Mouse (Mus musculus) megakaryocyte, embryonic 14.5 days (primary cell): Measurements from ENCODE around the gene Vangl2. TPM values are rescaled to one million over a fixed set of nuclear protein-coding genes. Genes with fewer than 3 reads are reported as not detected.
"Not testable (repeated sequence)": the region's sequence is repeated elsewhere in the genome, so short reads cannot be mapped to it uniquely, and the experiment has no call there.

Source experiments
- H3K27me3 ChIP-seq: replicated peaks from 2 replicates; pipeline ENCODE3; 2012; ENCODE audit warnings: inconsistent platforms
- H3K36me3 ChIP-seq: replicated peaks from 2 replicates; pipeline ENCODE3; 2012; ENCODE audit warnings: low read length, inconsistent platforms, mixed read lengths
- H3K4me1 ChIP-seq: 2 replicates; pipeline ENCODE4 v1.6.1; 2012; ENCODE audit warnings: inconsistent platforms
- H3K4me3 ChIP-seq: replicated peaks from 2 replicates; pipeline ENCODE3; 2012; ENCODE audit warnings: moderate library complexity, mild to moderate bottlenecking, inconsistent platforms
- H3K9me3 ChIP-seq: 2 replicates; pipeline ENCODE4 v1.6.1; 2012; ENCODE audit warnings: inconsistent platforms
- FLI1 ChIP-seq: IDR thresholded peaks from 2 replicates; pipeline ENCODE4 v1.6.1; 2012; ENCODE audit warnings: low read length, inconsistent platforms, mixed read lengths
- GATA1 ChIP-seq: IDR thresholded peaks from 3 replicates; pipeline ENCODE4 v1.6.1; 2012; ENCODE audit warnings: mixed read lengths, low read length, inconsistent platforms, borderline replicate concordance
- polyA plus RNA-seq: library from polyadenylated mRNA; stranded (reverse); fragments of >175 nt; gene quantifications from 2 replicates; pipeline ENCODE4 v1.2.3, GENCODE M21; 2012; ENCODE audit warnings: low replicate concordance; ENCODE audit not compliant: insufficient read depth

Gene Vangl2
- polyA plus RNA-seq, 1 experiment = 3.2 TPM

DNA sequence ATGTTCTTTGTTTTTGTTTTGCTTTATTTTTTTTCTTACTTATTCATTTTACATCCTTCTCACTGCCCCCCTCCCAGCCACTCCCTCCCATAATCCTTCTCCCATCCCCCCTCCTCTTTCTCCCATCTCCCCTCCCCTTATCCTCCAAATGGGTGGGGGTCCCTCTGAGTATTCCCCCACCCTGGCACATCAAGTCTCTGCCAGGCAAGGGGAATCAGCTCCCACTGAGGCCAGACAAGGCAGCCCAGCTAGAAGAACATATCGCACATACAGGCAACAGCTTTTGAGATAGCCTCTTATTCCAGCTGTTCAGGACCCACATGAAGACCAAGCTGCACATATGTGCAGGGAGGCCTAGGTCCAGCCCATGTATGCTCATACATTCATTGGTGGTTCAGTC, 44.1 kb downstream of the Vangl2 start:
- Histone ChIP-seq H3K36me3 (no peaks in the 10 kb centered on the region), H3K4me3 (no peak overlapping the region), H3K4me1 (peaks cover 8% of the 10 kb centered on the region), H3K9me3 (peaks cover 10% of the 10 kb centered on the region), H3K27me3 (no peaks in the 10 kb centered on the region)
- TF ChIP-seq GATA1 = no peak
- TF ChIP-seq FLI1 = no peak

DNA sequence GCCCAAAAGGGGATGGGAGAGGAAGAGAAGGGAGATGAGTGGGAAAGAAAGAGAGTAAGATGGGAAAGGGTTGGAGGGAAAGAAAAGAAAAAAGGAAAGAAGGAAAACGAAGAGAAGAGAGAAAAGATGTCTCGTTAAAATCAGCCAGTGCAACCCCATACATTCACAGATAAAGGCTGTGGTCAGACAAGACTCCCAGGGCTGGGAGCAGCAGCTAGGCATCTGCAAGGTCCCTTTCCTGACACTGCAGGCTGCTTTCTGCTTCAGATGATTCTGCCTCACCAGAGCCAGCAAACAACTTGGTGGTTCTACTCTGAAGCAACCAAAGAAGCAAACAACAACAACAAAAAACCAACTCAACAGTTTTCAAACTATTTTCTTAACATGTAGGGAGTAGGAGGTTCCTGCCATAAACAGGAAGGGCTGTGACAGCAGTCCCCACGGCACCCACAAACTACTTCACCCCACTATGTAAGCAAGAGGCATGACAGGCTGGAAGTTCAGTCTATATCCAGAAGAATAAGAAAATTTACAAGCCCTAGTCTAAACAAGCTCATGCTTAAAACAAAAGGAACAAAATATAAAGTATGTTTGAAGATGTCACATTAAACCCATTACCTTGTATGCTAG, 44.8 kb downstream of the Vangl2 start:
- Histone ChIP-seq H3K4me3 (no peak overlapping the region), H3K36me3 (no peaks in the 10 kb centered on the region), H3K4me1 (peaks cover 8% of the 10 kb centered on the region), H3K9me3 (peaks cover 10% of the 10 kb centered on the region), H3K27me3 (no peaks in the 10 kb centered on the region)
- TF ChIP-seq FLI1 (no peak), GATA1 (no peak)

GRCm38 (mm10) chr1:171982740-171983139, 45.5 kb downstream of the Vangl2 start:
- H3K9me3 ChIP-seq = peaks cover 5% of the 10 kb centered on the region; the same call in 1 of the 2 replicates
- H3K27me3 ChIP-seq = no peaks in the 10 kb centered on the region
- peaks cover 8% of the 10 kb centered on the region for H3K4me1 ChIP-seq
- TF ChIP-seq FLI1 = no peak
- no peak for TF ChIP-seq GATA1
- H3K4me3 ChIP-seq = no peak overlapping the region
- no peaks in the 10 kb centered on the region for H3K36me3 ChIP-seq

GRCm38 (mm10) chr1:171982170-171982569, 46.1 kb downstream of the Vangl2 start:
- Histone ChIP-seq H3K4me3 (no peak overlapping the region), H3K27me3 (no peaks in the 10 kb centered on the region), H3K36me3 (no peaks in the 10 kb centered on the region), H3K9me3 (peaks cover 5% of the 10 kb centered on the region; the same call in 1 of the 2 replicates), H3K4me1 (peaks cover 8% of the 10 kb centered on the region)
- TF ChIP-seq FLI1 = no peak
- no peak for TF ChIP-seq GATA1

DNA sequence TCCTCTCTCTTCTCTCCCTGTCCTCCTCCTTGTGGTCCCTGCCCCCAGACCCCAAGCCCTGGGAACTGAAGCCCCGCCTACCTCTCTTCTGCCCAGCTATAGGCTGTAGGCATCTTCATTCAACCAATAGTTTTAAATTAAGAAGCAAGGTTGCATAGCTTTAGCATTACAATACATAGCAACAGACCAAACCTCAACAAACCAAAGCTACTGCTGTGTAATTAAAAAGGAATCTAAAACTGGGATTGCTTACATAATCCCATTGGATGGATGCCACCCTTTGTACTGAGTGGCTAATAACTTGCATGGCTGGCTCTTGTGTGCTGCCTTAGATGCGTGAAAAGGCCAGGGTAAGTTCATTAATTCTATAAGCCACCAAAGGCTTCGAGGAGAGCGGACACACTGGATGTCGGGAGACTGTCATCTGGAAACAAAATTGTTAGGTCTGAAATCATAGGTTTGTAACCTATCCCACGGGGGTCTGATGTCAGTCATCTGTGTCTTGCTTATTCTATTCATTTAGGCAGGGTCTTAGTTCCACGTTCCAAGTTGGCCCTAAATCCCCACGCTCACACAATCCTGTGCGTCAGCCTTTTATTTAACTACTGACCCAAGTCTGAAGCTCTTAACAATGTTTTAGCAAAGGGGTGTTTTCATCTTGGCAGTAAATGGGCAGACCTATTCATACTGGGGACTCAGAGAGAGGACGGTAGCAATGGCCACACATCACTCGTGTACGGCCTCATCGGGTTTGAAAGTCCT, 48.1 kb downstream of the Vangl2 start:
- no peaks in the 10 kb centered on the region for H3K9me3 ChIP-seq
- H3K4me3 ChIP-seq = no peak overlapping the region
- H3K4me1 ChIP-seq = peaks cover 8% of the 10 kb centered on the region
- TF ChIP-seq GATA1 (no peak), FLI1 (no peak)
- H3K36me3 ChIP-seq = no peaks in the 10 kb centered on the region
- no peaks in the 10 kb centered on the region for H3K27me3 ChIP-seq

- Histone ChIP-seq H3K4me3 (no peak overlapping the region), H3K4me1 (peaks cover under 1% of the 10 kb centered on the region; the same call in 1 of the 2 replicates), H3K9me3 (no peaks in the 10 kb centered on the region), H3K36me3 (no peaks in the 10 kb centered on the region), H3K27me3 (no peaks in the 10 kb centered on the region)
- TF ChIP-seq FLI1 (no peak), GATA1 (no peak)
These were observed 50.4 kb downstream of the Vangl2 start for GRCm38 (mm10) chr1:171977891-171978290.

DNA sequence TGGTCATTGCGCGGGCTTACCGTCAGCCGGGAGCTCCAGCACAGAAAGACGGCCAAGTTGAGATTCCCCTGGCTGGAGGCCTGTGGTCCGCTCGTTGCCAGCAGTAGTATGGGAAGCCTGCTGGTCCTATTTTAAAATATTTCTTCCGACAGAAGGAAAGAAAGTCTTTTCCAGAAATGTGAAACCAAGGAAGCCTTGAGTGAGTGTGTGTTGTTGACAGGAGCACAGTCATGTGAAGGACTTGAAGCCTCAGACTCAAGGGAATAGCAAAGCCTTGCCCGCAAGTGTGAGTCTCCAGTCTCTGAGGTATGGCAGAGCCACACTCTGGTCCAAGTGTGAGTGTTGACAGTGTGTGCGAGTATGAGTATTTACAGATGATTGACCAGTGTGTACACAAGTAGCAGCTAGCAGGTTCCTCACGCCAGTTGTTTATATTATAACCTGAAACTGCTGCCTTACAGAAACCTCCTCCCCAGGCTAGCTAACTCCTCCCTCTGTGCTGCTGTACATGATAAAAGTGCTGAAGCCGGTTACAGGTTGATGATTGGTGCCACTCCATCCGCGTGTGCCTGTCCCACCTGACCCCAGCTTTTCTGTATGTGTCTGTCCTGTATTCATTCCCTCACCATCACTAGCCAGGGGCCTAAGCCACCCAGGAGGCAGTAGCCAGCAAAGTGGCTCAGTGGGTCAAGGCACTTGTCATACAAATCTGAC, 51.3 kb downstream of the Vangl2 start:
- Histone ChIP-seq H3K4me3 (no peak overlapping the region), H3K27me3 (no peaks in the 10 kb centered on the region), H3K4me1 (no peaks in the 10 kb centered on the region), H3K9me3 (no peaks in the 10 kb centered on the region), H3K36me3 (no peaks in the 10 kb centered on the region)
- TF ChIP-seq GATA1 (no peak), FLI1 (no peak)

GRCm38 (mm10) chr1:171975831-171976230, 52.4 kb downstream of the Vangl2 start:
- Histone ChIP-seq H3K27me3 (no peaks in the 10 kb centered on the region), H3K4me1 (no peaks in the 10 kb centered on the region), H3K4me3 (no peak overlapping the region), H3K9me3 (no peaks in the 10 kb centered on the region), H3K36me3 (no peaks in the 10 kb centered on the region)
- no peak for TF ChIP-seq FLI1
- TF ChIP-seq GATA1 = no peak

DNA sequence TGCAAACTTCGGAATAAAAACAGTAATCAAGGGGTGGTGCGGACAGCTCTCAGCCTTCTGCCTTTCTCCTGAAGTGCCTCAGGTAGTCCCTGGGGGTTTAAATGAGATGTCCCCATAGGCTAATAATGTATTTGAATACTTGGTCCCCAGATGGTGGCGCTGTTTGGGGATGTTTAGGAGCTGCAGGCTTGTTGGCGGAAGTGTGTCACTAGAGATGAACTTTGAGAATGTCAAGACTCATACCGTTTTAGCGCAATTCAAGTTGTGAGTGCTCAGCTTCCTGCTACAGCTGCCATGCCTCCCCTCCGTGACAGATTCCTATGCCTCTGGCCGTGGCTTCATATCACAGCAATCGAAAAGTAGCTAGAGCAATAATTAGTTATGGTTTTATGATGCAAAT, 52.9 kb downstream of the Vangl2 start:
- TF ChIP-seq FLI1 (no peak), GATA1 (no peak)
- Histone ChIP-seq H3K9me3 (no peaks in the 10 kb centered on the region), H3K4me1 (no peaks in the 10 kb centered on the region), H3K36me3 (no peaks in the 10 kb centered on the region), H3K27me3 (no peaks in the 10 kb centered on the region), H3K4me3 (no peak overlapping the region)

DNA sequence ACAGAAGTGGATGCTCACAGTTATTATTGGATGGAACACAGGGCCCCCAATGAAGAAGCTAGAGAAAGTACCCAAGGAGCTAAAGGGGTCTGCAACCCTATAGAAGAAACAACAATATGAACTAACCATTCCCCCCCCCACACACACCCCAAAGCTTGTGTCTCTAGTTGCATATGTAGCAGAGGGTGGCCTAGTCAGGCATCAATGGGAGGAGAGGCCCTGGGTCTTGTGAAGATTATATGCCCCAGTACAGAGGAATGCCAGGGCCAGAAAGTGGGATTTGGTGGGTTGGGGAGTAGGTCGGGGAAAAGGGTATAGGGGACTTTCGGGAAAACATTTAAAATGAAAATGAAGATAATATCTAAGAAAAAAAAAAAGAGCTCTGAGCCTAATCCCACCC, 53.9 kb downstream of the Vangl2 start:
- not testable (repeated sequence) for H3K4me1 ChIP-seq, H3K27me3 ChIP-seq, H3K36me3 ChIP-seq, H3K4me3 ChIP-seq, H3K9me3 ChIP-seq
